Mouse (Mus musculus) MN1 (cell line): ENCODE measurements around the gene Gm13694.

Experiments
- DNase-seq: peaks from one replicate; pipeline ENCODE4 v3.0.0-alpha.2; 2016; ENCODE audit warnings: low spot score

Gene Gm13694

GRCm38 (mm10) chr2:84025217-84025616 is 46.5 kb downstream of the Gm13694 start:
- DNase-seq = no peak
